Mouse (Mus musculus) T-helper 17 cell (primary cell): Measurements from ENCODE around the gene Rmdn2.

Experiments
- in situ Hi-C, 2 experiments: fragments of 300-600 bp; cut with MboI, MseI; formaldehyde crosslinking; loops; 1 replicate in 1 of 2; 2 replicates in 1 of 2; pipeline ENCODE4 v1.15.1; 2025; ENCODE audit warnings: high pct_unique_total_duplicates in 2 of 2

The Rmdn2 gene

DNA sequence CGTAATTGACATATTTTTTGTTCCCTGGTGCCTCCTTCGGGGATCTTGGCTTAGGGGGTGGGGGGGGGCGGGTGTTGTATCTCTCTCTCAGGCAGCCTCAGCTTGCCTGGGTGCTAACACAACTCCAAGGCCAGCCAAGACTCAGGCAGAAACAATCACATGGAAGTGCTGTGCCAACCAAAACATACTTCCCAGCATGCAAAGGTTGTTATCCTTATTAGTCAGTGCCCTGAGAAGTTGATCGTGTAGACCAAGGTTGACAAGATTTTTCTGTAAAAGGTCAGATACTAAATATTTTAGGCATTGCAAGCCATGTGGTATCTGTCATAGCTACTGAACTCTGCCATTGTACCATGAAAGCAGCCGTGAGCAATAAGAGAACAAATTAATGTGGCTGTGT is 89.2 kb downstream of the Rmdn2 start:
- in situ Hi-C loops: no loop called here

- in situ Hi-C loops: no loop called here
Measured at GRCm38 (mm10) chr17:79705671-79706455, 94.2 kb downstream of the Rmdn2 start.

GRCm38 (mm10) chr17:79708168-79708567 is 96.5 kb downstream of the Rmdn2 start:
- in situ Hi-C loops: no loop called here

GRCm38 (mm10) chr17:79709718-79710117 is 98.1 kb downstream of the Rmdn2 start:
- in situ Hi-C loops: loop anchor here in 1 of 2 experiments (5.0 kb wide), 1 partner anchor 42 kb away; no protein-coding TSS in a partner anchor

GRCm38 (mm10) chr17:79710246-79710842 is 98.7 kb downstream of the Rmdn2 start:
- in situ Hi-C loops: loop anchor here in 1 of 2 experiments (5.0 kb wide), 1 partner anchor 43 kb away; no protein-coding TSS in a partner anchor

- in situ Hi-C loops: loop anchor here in 1 of 2 experiments (5.0 kb wide), 1 partner anchor 45 kb away; no protein-coding TSS in a partner anchor
Measured at GRCm38 (mm10) chr17:79711944-79712343, 100.3 kb downstream of the Rmdn2 start.

DNA sequence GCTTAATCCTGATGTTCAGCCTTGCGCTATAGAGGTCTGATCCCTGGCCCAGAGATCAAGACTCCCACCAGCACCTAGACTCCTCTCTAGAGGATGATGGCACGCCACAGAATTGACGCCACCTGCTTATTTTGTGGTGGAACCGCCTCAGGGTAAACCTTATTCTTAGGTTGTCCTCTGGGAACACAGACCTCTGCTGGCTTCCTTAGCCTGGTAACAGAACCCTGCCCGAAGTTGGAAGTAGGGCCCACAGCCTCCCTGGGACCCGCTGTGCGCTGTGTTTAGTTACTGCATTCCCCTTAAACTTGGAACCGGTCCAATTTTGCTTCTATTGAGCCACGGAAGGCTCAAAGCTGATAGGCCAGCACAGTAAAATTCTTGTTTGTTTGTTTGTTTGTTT is 100.9 kb downstream of the Rmdn2 start:
- in situ Hi-C loops: loop anchor here in 1 of 2 experiments (5.0 kb wide), 1 partner anchor 45 kb away; no protein-coding TSS in a partner anchor

- in situ Hi-C loops: loop anchor here in 1 of 2 experiments (5.0 kb wide), 1 partner anchor 46 kb away; no protein-coding TSS in a partner anchor
Measured at GRCm38 (mm10) chr17:79713276-79713642, 101.6 kb downstream of the Rmdn2 start.

GRCm38 (mm10) chr17:79713643-79714367 is 102.1 kb downstream of the Rmdn2 start:
- in situ Hi-C loops: loop anchor here in 1 of 2 experiments (5.0 kb wide), 1 partner anchor 47 kb away; no protein-coding TSS in a partner anchor

- in situ Hi-C loops: loop anchor here in 1 of 2 experiments (5.0 kb wide), 1 partner anchor 47 kb away; no protein-coding TSS in a partner anchor
Measured at GRCm38 (mm10) chr17:79714368-79714895, 102.8 kb downstream of the Rmdn2 start.

DNA sequence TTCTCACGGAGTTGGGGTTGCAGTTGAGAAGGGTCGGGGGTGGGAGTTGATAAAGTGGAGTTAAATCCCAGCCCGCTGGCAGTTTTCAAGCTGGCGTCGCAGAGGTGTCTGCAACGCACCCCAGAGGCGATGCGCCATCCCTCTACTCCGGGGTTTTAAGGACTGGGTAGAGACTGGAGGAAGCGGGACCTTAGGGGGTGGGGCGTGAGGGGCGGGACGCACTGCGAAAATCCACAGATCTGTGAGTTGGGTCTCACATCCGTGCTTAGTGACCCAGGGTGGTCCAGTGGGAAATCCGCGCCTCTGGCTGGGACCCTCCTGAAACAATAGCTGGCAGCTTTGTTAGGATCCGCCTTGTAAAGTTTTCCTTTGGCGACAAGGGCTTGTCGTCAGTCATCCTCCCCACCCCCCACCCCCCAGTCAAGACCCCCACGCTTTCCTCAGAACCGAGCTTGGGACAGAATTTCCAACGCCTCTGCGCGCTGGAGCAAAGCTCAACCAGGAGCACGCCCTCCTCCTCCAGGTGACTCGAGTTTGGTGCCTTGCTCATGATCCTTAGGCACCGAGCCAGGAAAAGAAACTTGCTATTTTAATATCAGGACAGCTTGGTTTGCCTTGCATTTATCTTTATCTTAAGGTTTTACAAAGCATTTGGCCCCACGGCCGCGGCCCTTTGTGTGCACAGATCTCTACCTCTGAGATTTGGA is 103.4 kb downstream of the Rmdn2 start, which contains the start of gene Cyp1b1:
TSS of gene Cyp1b1 (minus strand) at position 131 of the 707 bp plus-strand sequence.
- in situ Hi-C loops: loop anchor here in 1 of 2 experiments (5.0 kb wide), 1 partner anchor 48 kb away; no protein-coding TSS in a partner anchor

GRCm38 (mm10) chr17:79715649-79716143 is 104.0 kb downstream of the Rmdn2 start:
- in situ Hi-C loops: no loop called here

DNA sequence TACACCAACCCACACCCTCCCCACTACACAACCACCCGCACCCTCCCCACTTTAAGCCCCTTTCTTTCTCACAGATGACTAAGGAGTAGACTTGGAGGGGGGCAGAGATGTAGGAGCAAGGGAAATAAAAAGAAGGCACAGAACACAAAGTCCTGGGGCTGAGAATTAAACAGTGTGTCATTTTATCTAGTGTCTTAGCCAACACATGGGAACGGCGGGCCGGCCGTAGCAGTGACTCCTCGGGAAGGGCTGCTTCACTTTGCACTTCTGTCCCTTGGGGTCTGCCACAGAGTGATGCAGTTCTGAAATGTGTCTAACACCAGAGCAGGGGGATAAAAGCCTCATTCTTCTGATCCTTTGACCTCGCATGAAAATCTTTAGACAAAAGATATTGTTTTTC is 109.0 kb downstream of the Rmdn2 start:
- in situ Hi-C loops: no loop called here

- in situ Hi-C loops: no loop called here
Measured at GRCm38 (mm10) chr17:79726613-79727012, 115.0 kb downstream of the Rmdn2 start.

DNA sequence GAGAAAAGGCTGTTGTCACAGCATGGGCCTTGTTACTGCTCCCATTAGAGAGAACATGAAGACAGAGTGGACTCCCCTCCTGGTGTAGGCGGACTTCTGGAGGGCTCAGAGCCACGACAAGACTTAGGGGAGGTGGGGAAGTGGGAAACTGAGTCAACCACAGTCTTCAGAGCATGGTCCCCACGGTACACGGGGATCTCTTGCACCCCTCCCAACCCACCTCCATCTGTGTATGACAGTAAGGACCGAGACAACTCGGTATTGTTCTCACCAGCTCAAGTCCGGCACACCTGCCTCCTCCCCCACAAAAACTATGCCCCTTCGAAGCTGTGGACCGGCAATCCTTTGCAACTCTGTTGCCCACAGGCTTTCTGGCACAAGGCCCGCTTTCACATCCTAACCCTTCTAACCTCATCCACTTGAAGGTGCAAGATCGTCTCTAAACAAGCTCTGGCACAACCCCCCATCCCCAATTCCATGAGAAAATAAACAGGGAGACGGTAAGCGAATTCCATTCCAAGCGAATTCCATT is 116.5 kb downstream of the Rmdn2 start:
- in situ Hi-C loops: no loop called here

DNA sequence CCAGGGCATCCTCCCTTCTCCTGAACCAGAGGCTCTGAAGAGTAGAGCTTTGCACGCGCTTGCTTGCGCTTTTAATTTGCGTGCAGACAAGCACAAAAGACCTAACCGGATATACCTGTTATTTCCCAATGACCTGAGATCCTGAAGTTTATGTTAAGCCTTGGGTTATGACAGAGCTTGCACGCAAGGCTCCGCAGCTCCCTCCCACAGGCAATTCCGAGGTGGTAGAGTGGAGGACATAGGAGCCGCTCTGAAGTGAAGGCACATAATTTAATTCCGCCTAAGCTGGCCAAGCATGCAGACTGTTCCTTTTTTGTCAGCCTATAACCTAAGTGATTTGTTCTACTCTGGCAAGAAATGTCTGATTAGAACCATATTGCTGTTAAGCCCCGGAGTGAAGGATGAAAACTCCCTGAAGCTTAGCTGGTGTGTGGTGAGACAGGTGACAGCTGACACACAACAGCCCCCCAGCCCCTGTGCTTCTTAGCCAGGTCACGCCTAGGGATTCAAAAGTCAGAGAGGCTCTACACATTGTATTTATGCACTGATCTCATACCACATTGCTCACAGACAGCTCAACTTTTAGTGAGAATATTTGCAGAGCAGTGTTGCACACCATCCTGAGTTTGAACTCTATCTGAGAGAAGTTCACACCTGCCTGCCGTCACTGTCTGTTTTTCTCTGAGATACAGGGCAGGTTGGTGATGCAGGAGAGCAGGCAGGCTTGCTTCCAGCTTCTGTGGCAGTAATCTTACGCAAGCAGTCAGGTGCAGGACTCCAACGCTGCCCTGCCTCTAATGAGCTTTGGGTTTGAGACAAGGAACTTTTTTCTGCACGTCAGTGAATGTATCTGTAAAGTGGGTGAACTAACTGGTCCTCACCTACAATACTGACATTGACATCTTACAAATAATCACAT is 117.2 kb downstream of the Rmdn2 start:
- in situ Hi-C loops: no loop called here

DNA sequence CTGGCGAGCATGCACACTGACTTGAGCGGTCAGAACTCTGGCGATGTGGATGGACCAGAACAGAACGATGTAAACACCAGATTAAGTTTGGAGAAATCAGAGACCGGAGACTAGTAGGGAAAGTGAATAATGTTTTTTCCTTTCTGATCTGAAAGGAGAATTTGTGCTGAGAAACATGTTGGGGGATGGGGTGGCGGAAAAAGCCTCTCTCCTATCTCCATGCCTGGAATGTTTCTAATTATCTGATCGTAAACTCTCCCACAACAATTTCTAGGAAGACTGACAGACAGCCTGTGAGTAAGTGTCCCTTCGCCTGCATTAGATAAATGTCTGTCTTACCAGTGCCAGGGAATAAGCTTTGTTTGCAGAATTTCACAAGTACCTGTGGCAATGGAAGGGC is 119.3 kb downstream of the Rmdn2 start:
- in situ Hi-C loops: no loop called here

- in situ Hi-C loops: no loop called here
Measured at GRCm38 (mm10) chr17:79733039-79733438, 121.4 kb downstream of the Rmdn2 start.

DNA sequence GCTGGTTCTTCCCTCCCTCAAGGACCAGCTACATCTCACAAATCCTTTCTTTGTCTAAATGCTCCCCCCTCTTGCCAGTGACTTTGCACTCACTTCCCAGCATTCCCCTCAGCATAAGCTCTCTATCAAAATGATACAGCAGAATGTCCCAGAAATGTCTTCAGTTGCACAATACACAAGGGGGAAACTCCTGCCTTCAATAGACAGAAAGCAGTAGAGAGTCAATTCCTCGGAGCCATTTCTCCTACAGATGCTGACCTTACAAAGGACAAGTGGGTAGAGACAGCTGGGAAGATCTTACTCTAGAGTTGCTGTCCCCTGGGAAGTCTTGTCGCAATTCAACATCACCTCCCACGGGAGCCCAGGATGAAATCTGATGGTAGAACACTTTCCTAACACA is 125.9 kb downstream of the Rmdn2 start:
- in situ Hi-C loops: no loop called here
